Mouse (Mus musculus) neural tube, embryonic 11.5 days (tissue): ENCODE results near the gene Apmap. TPM values are rescaled to one million over a fixed set of nuclear protein-coding genes. Genes with fewer than 3 reads are reported as not detected.
A peak's percentile ranks its signal among the peaks of the same experiment; 100 is the strongest.
"Not testable (repeated sequence)": the region's sequence is repeated elsewhere in the genome, so short reads cannot be mapped to it uniquely, and the experiment has no call there.

Experiments used
- ATAC-seq: fragments of 200-750 bp; cut with Nextera tagmentation; 2 replicates; pipeline ENCODE4 v1.8.0; 2017; ENCODE audit warnings: moderate number of reproducible peaks, mild to moderate bottlenecking, moderate TSS enrichment, moderate library complexity; ENCODE audit not compliant: insufficient read depth, low FRiP score, low TSS enrichment
- DNase-seq: peaks from one replicate; pipeline ENCODE4 v3.0.0-alpha.2; 2015; ENCODE audit warnings: low spot score
- H3K27ac ChIP-seq: fragments of 300-500 bp; sonication (generic); 2 replicates; pipeline ENCODE4 v1.5.1; 2014; ENCODE audit warnings: low read depth, mild to moderate bottlenecking, low read length
- H3K27me3 ChIP-seq: fragments of 300-500 bp; sonication (generic); 2 replicates; pipeline ENCODE4 v1.6.1; 2014; ENCODE audit warnings: mild to moderate bottlenecking, low read length, mixed read lengths; ENCODE audit not compliant: control insufficient read depth, insufficient read depth
- H3K36me3 ChIP-seq: fragments of 300-500 bp; sonication (generic); 2 replicates; pipeline ENCODE4 v1.6.1; 2014; ENCODE audit warnings: mild to moderate bottlenecking, low read length, moderate library complexity, mixed read lengths; ENCODE audit not compliant: control insufficient read depth, insufficient read depth
- H3K4me1 ChIP-seq: fragments of 300-500 bp; sonication (generic); 2 replicates; pipeline ENCODE4 v1.6.1; 2014; ENCODE audit warnings: low read length, mixed read lengths; ENCODE audit not compliant: control insufficient read depth, insufficient read depth
- H3K4me2 ChIP-seq: fragments of 300-500 bp; sonication (generic); 2 replicates; pipeline ENCODE4 v1.6.1; 2014; ENCODE audit warnings: low read depth, mild to moderate bottlenecking, moderate library complexity
- H3K4me3 ChIP-seq: fragments of 300-500 bp; sonication (generic); 2 replicates; pipeline ENCODE4 v1.5.1; 2014; ENCODE audit warnings: low read depth, low read length
- H3K9ac ChIP-seq: fragments of 300-500 bp; sonication (generic); 2 replicates; pipeline ENCODE4 v1.6.1; 2014; ENCODE audit warnings: mild to moderate bottlenecking, low read length
- H3K9me3 ChIP-seq: fragments of 300-500 bp; sonication (generic); 2 replicates; pipeline ENCODE4 v1.6.1; 2016; ENCODE audit warnings: low read length; ENCODE audit not compliant: control insufficient read depth
- WGBS: fragments of 180-500 bp; shearing (Covaris S2); extraction: QIAGEN DNeasy Blood & Tissue Kit; methylation state at CpG from one replicate; pipeline ENCODE4 v1.1.7; 2014; 5-methylcytosine and 5-hydroxymethylcytosine counted together
- polyA plus RNA-seq: library from polyadenylated mRNA; unstranded; fragments of >200 nt; fragmentation: Nextera tagmentation; extraction: Ambion mirVana; gene quantifications from 2 replicates; pipeline ENCODE4 v1.2.1, GENCODE M21; 2014

Apmap gene
- polyA plus RNA-seq, 1 experiment from 2014 or later = 41.2 TPM

DNA sequence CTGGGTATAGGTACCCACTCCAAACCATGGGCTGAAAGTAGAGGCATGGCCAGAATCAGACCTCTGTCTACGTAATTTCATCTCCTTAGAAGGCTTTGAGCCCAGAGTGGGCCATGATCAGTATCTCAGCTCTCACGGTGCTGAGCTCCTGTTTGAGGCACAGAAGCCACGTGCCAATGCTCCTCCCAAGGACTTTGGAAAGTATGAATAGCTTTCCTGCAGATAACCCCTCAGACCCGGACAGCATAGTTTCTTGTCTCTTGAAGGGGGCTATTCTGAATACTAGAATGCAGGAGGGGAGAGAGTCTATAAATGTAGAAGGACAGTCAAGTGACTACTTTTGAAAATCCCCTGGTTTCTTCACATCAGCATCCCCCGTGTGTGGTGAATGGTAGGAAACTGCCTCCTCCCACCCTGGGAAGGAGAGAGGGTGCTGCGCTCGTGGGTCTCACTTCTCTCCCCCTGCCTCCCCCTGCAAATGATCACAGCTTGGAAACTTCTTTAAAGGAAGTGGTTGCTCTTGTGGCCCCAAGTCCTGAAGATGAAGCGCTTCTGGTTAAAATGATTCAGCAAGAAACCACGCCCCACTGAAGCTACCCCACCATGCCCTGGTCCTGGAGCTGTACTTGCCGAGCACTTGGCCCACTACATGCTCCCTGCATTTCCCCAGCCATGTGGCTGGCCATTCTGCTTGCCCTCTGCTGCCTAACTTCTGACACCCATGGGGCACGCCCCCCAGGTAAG lies 38.3 kb downstream of the Apmap start, which contains the start of gene Cst7:
Gene Cst7, plus strand, starts transcription at position 569 of the 744 bp plus-strand sequence.
- 78% methylated on average over 11 of the region's 11 CpGs for WGBS
- H3K4me3 ChIP-seq = no peak within 1 kb of the TSS
- H3K4me1 ChIP-seq = no peaks in the 10 kb centered on the region
- no peak for DNase-seq
- H3K9ac ChIP-seq = no peak within 1 kb of the TSS
- no peak within 1 kb of the TSS for H3K4me2 ChIP-seq
- H3K27me3 ChIP-seq = no peaks in the 10 kb centered on the region
- no peaks in the 10 kb centered on the region for H3K9me3 ChIP-seq
- no peaks in the 10 kb centered on the region for H3K36me3 ChIP-seq
- ATAC-seq = no peak
- H3K27ac ChIP-seq = no peak within 1 kb of the TSS

DNA sequence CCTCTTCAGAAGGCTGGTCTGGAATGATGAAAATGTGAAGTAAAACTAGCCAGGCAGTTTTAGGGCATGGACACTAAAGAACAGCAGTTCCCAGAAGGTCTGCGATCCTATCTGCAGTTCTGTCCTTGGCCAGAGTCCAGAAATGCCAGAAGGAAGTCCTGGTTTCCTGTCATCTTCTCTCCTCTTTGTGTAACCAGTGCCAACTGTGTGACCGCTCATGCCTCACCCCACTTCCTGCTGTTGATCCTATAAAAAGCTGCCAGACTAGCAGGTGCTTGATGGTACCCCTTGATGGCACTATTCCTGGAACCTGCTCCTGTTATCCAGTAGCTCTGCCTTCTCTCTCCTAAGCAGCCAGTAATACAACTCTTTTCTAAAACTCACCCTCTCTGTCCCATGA lies 41.3 kb downstream of the Apmap start:
- H3K36me3 ChIP-seq = no peaks in the 10 kb centered on the region
- no peak overlapping the region for H3K4me2 ChIP-seq
- no peak for ATAC-seq
- H3K27ac ChIP-seq = no peak overlapping the region
- H3K9me3 ChIP-seq = no peaks in the 10 kb centered on the region
- H3K27me3 ChIP-seq = no peaks in the 10 kb centered on the region
- no peaks in the 10 kb centered on the region for H3K4me1 ChIP-seq
- 87% methylated on average over 2 of the region's 2 CpGs for WGBS
- no peak overlapping the region for H3K4me3 ChIP-seq
- no peak overlapping the region for H3K9ac ChIP-seq
- no peak for DNase-seq

DNA sequence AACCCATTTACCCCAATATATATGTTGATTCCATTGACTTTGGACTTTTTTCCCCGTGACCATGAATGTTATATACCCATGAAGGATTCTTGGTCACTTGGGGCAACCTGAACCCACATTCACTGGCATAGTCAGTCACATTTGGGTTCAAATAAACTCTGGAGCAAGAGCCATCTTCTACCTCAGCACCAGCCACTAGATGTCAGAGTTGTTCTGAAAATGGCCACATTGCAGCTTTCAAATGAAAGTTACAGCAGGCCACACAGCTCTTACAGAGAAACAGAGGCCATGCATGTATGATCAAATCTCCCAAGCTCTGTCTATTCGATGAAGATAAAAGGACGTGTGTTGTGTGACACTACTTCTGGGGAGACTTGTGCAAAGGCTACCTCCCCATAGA lies 49.8 kb downstream of the Apmap start:
- ATAC-seq (no peak), DNase-seq (peak; percentile 25)
- 58% methylated on average over 3 of the region's 3 CpGs for WGBS

DNA sequence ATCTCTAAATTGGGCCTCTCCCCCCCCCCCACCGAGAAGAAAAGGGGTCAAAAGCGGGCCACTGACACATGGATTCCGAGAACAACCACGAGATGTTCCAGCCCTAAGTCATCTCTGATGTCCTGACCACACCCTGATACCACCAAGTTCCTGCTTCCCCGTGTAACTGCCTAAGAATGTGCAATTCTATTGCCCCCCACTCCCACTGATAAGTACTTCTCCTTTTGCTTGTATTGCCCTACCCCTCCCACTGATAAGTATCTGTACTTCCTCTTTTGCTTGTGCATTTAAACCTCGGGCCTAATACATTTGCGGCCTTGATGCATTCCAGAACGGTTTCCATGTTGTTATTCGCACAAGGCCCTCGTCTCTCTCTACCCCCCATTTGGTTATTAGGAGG lies 58.8 kb downstream of the Apmap start:
- not testable (repeated sequence) for H3K9ac ChIP-seq, H3K36me3 ChIP-seq, ATAC-seq, H3K27me3 ChIP-seq, H3K9me3 ChIP-seq, H3K4me1 ChIP-seq, DNase-seq, H3K4me2 ChIP-seq, H3K4me3 ChIP-seq, H3K27ac ChIP-seq
- 76% methylated on average over 10 of the region's 10 CpGs for WGBS

More for the DNA sequence above, 49.8 kb downstream of the Apmap start:
- Histone ChIP-seq H3K4me1 (no peaks in the 10 kb centered on the region), H3K27me3 (no peaks in the 10 kb centered on the region), H3K4me3 (no peak overlapping the region), H3K36me3 (no peaks in the 10 kb centered on the region), H3K9me3 (no peaks in the 10 kb centered on the region), H3K4me2 (no peak overlapping the region), H3K9ac (no peak overlapping the region), H3K27ac (no peak overlapping the region)

Other genes with a start within 250 kb of the Apmap start
- gene 3300002I08Rik, start 245.8 kb downstream of the Apmap start, polyA plus RNA-seq = 12.6 and 13.0 TPM in 2 replicates
- gene Zfp442, start 157.1 kb downstream of the Apmap start, polyA plus RNA-seq = 8.6 and 9.0 TPM in 2 replicates
- gene Zfp345, start 123.5 kb downstream of the Apmap start, polyA plus RNA-seq = 0.34 TPM in 1 of 2 replicates, not detected in the other
- gene Cst7, start 38.2 kb downstream of the Apmap start, polyA plus RNA-seq = 0.40 and 0.50 TPM in 2 replicates
- 18.4 and 21.5 TPM in 2 replicates for gene Acss1, start 59.9 kb upstream of the Apmap start, polyA plus RNA-seq
- gene Vsx1, start 80.8 kb upstream of the Apmap start, polyA plus RNA-seq = 0.91 and 0.99 TPM in 2 replicates
- 30.7 and 31.2 TPM in 2 replicates for gene Entpd6, start 140.5 kb upstream of the Apmap start, polyA plus RNA-seq
- gene Pygb, start 178.2 kb upstream of the Apmap start, polyA plus RNA-seq = 50.2 and 52.8 TPM in 2 replicates